Comparison of ENCODE assay signal across 8 mouse cellular contexts in the genomic region with DNA sequence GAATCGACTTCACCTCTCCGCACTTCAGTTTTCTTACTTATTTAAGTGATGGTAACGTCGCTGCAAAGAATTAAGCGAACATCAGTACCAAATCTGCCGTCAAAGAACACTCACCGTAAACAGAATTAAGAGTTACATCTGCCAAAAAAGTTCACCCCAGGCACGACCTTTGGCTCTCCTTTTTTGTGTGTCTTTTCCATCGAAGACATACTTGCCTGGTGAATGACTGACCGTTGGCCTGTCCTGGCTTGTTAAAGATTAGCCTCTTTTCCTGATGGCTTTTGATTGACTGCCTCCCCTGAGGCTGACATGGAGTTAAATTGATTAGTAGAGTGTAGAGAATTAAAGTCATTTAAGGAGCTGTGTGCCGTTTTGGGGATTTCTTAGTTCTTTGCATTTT. TPM values are rescaled to one million over a fixed set of nuclear protein-coding genes. Genes with fewer than 3 reads are reported as not detected.
DNase-seq lines count a peak whose midpoint lies in the region; ATAC-seq and TF ChIP-seq lines count a peak whose summit lies in the region.

No protein-coding gene starts in this region.

- no peak for DNase-seq in neural tube, embryonic 11.5 days (ENCODE audit: low spot score)
- DNase-seq in neural tube, embryonic 10.5 days (ENCODE audit: extremely low spot score, low spot score) = no peak
- no peak for DNase-seq in forebrain, embryonic 14.5 days (ENCODE audit: low spot score)
- DNase-seq in kidney, postnatal 36 days = peak; percentile 70 to 80
- DNase-seq in layer of hippocampus, postnatal 25 days (ENCODE audit: extremely low spot score in 1 of 2, low spot score in 1 of 2) = no peak
- DNase-seq in spleen, adult 12 weeks (ENCODE audit: low spot score) = no peak
- DNase-seq in natural killer cell, adult 2 months (ENCODE audit: low spot score in 2 of 2) = no peak

- peaks cover 13% of the 10 kb centered on the region for H3K4me1 ChIP-seq in neural tube, embryonic 11.5 days (ENCODE audit: control insufficient read depth, insufficient read depth, low read length)
- peaks cover 29% of the 10 kb centered on the region for H3K4me1 ChIP-seq in forebrain, embryonic 14.5 days (ENCODE audit: control insufficient read depth, insufficient read depth, low read length)
- H3K4me1 ChIP-seq in small intestine, adult 2 months (ENCODE audit: control insufficient read depth, insufficient read depth, insufficient read length, low read length) = peaks cover 12% of the 10 kb centered on the region; the same call in 1 of the 2 replicates

- H3K27me3 ChIP-seq in neural tube, embryonic 11.5 days (ENCODE audit: control insufficient read depth, insufficient read depth, low read length) = no peaks in the 10 kb centered on the region
- H3K27me3 ChIP-seq in forebrain, embryonic 14.5 days (replicated peaks; ENCODE audit: control insufficient read depth, insufficient read depth, low read length) = no peaks in the 10 kb centered on the region
- H3K27me3 ChIP-seq in small intestine, adult 2 months (ENCODE audit: control insufficient read depth, insufficient read depth, low read length) = no peaks in the 10 kb centered on the region

- ATAC-seq in neural tube, embryonic 11.5 days (ENCODE audit: insufficient read depth, low FRiP score, low TSS enrichment) = no peak
- no peak for ATAC-seq in forebrain, embryonic 14.5 days

- TF ChIP-seq POLR2A in small intestine, adult 2 months (IDR thresholded peaks at IDR 0.05; ENCODE audit: low read depth, low read length) = no peak

- H3K9me3 ChIP-seq in neural tube, embryonic 11.5 days (ENCODE audit: control insufficient read depth, low read length) = no peaks in the 10 kb centered on the region
- H3K9me3 ChIP-seq in forebrain, embryonic 14.5 days (replicated peaks; ENCODE audit: control insufficient read depth, low read length) = no peaks in the 10 kb centered on the region

- peak overlapping the region; percentile 77 for H3K4me2 ChIP-seq in neural tube, embryonic 11.5 days (ENCODE audit: low read depth)
- peak overlapping the region; percentile 78 for H3K4me2 ChIP-seq in forebrain, embryonic 14.5 days (ENCODE audit: low read length)

- no peak overlapping the region for H3K27ac ChIP-seq in neural tube, embryonic 11.5 days (ENCODE audit: low read depth, low read length)
- H3K27ac ChIP-seq in forebrain, embryonic 14.5 days (ENCODE audit: low read depth, low read length) = peak overlapping the region; percentile 84
- H3K27ac ChIP-seq in small intestine, adult 2 months (ENCODE audit: insufficient read depth, low read depth, low read length) = peak overlapping the region; percentile 44; the same call in 1 of the 2 replicates

- peak overlapping the region; percentile 91 for H3K9ac ChIP-seq in neural tube, embryonic 11.5 days (ENCODE audit: low read length)
- H3K9ac ChIP-seq in forebrain, embryonic 14.5 days (ENCODE audit: low read length) = peak overlapping the region; percentile 85

- TF ChIP-seq CTCF in small intestine, adult 2 months (IDR thresholded peaks at IDR 0.05; ENCODE audit: extremely low read depth, insufficient read length, insufficient replicate concordance, low read depth, low read length) = no peak

- peak overlapping the region; percentile 90 for H3K4me3 ChIP-seq in neural tube, embryonic 11.5 days (ENCODE audit: low read depth, low read length)
- H3K4me3 ChIP-seq in forebrain, embryonic 14.5 days (ENCODE audit: low read depth, low read length) = peak overlapping the region; percentile 82
- H3K4me3 ChIP-seq in small intestine, adult 2 months (ENCODE audit: low read depth, low read length) = peak overlapping the region; percentile 74

- under 1% methylated on average over 11 of the region's 11 CpGs for WGBS in neural tube, embryonic 11.5 days
- under 1% methylated on average over 11 of the region's 11 CpGs for WGBS in forebrain, embryonic 14.5 days
- 3% methylated on average over 11 of the region's 11 CpGs for WGBS in small intestine, adult 2 months

- H3K36me3 ChIP-seq in neural tube, embryonic 11.5 days (ENCODE audit: control insufficient read depth, insufficient read depth, low read length) = peaks cover 6% of the 10 kb centered on the region; the same call in 1 of the 2 replicates
- peaks cover 27% of the 10 kb centered on the region for H3K36me3 ChIP-seq in forebrain, embryonic 14.5 days (ENCODE audit: control insufficient read depth, insufficient read depth, low read length)
- peaks cover 10% of the 10 kb centered on the region for H3K36me3 ChIP-seq in small intestine, adult 2 months (ENCODE audit: control insufficient read depth, insufficient read depth, low read length)

RNA-seq across cellular contexts. Expression of gene Cdca7, which starts 1.3 kb away (rescaled TPM):
- 164 and 178 TPM in 2 replicates for polyA plus RNA-seq in neural tube, embryonic 11.5 days (2014; fragmentation: Nextera tagmentation; extraction: Ambion mirVana)
- 113 and 116 TPM in 2 replicates for polyA plus RNA-seq in forebrain, embryonic 14.5 days (2014; fragmentation: Nextera tagmentation; extraction: Ambion mirVana)
- 5.3 and 11.5 TPM in 2 replicates for polyA plus RNA-seq in small intestine, adult 2 months (2012; rRNA removed)
- total RNA-seq in layer of hippocampus, postnatal 25 days (2021) = 1 to 10 TPM; 6.6 to 9.0 TPM

Comparison
In these comparisons a context has a peak if more than half of its experiments do, and no peak if none do; other contexts are left out.
1. DNase-seq: peak in kidney, postnatal 36 days (2 of 2); none in neural tube, embryonic 11.5 days (single experiment), neural tube, embryonic 10.5 days (single experiment), forebrain, embryonic 14.5 days (single experiment), layer of hippocampus, postnatal 25 days (0 of 2), spleen, adult 12 weeks (single experiment) and natural killer cell, adult 2 months (0 of 2).
2. Peak in every context shown above with its lines, with median percentiles within 50 percentile points of each other: H3K4me3 ChIP-seq.